Mouse (Mus musculus) cerebellum, adult 2 months (tissue): ENCODE data around the gene Plcb1. TPM values are rescaled to one million over a fixed set of nuclear protein-coding genes. Genes with fewer than 3 reads are reported as not detected.

Experiments
- DNase-seq, 2 experiments: peaks; one replicate each; pipeline ENCODE4 v3.0.0; 2021
- H3K27ac ChIP-seq: fragments of 200-500 bp; 2 replicates; pipeline ENCODE4 v1.5.1; 2012; ENCODE audit warnings: low read length, control low read depth, inconsistent platforms; ENCODE audit not compliant: insufficient read depth
- H3K27me3 ChIP-seq: fragments of 200-500 bp; 2 replicates; pipeline ENCODE4 v1.6.1; 2012; ENCODE audit warnings: inconsistent platforms, mild to moderate bottlenecking, low read length, moderate library complexity; ENCODE audit not compliant: control insufficient read depth, insufficient read depth
- H3K4me1 ChIP-seq: fragments of 200-500 bp; 2 replicates; pipeline ENCODE4 v1.6.1; 2011; ENCODE audit warnings: low read length; ENCODE audit not compliant: control insufficient read depth, insufficient read depth
- H3K4me3 ChIP-seq: fragments of 200-500 bp; replicated peaks from 2 replicates; pipeline ENCODE3; 2011; ENCODE audit warnings: mild to moderate bottlenecking, low read depth, low read length, control low read depth; ENCODE audit not compliant: insufficient read depth
- CTCF ChIP-seq: fragments of 200-500 bp; IDR thresholded peaks from 2 replicates; pipeline ENCODE4 v1.5.1; 2011; ENCODE audit warnings: low read depth, mild to moderate bottlenecking, control low read depth, low read length, moderate library complexity, borderline replicate concordance; ENCODE audit not compliant: insufficient read depth
- POLR2A ChIP-seq: fragments of 200-500 bp; IDR thresholded peaks from 2 replicates; pipeline ENCODE4 v1.6.1; 2011; ENCODE audit warnings: low read length, control low read depth, borderline replicate concordance; ENCODE audit not compliant: insufficient read depth
- WGBS: fragments of 180-500 bp; shearing (Covaris S2); methylation state at CpG from one replicate; pipeline ENCODE4 v1.1.7; 2018; 5-methylcytosine and 5-hydroxymethylcytosine counted together
- polyA plus RNA-seq: library from polyadenylated mRNA; depleted of rRNA; stranded (reverse); fragments of >200 nt; gene quantifications from 2 replicates; pipeline ENCODE4 v1.2.3, GENCODE M21; 2012

Gene Plcb1
- polyA plus RNA-seq, 1 experiment = 18.5 TPM

DNA sequence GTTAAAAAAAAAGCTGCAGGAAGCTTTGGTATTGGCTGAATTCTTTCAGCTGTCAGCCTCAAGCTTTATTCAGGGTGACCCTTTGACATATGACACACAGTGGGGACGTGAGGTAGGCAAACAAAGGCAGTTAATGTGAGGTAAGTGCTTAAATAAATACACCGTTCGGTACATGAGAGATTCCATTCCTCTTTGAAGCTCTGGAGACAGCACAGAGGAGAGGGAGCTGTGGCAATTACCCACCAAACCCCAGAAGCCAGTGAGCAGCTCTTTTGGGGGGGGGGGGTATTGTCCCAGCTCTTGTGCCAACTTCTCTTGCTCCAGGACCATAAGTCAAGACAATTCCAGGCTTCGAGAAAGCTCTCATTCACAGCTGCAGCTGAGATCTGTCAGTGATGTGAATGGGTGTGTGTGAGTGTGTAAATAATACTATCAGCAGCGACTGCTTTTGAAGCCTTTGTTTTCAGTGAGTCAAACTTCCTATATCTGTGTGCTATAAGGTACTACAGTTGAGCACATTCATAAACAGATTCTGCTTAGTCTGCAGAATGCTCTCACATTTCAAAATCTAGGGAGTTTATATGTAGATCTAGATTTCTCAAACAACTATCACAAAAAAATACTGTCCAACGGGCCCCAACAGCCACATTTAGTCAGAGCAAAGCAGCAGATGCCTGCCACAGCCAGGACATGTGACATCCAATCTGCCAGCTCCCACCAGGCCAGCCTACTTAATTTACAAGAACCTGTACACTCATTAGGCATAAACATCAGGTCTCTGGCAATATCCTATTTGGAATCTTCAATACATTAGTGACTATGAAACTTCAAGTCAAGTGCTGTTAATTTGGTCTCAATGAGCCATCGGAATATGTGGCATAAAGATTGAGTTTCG is 40.5 kb downstream of the Plcb1 start:
- Histone ChIP-seq H3K4me3 (no peak overlapping the region), H3K27me3 (no peaks in the 10 kb centered on the region), H3K4me1 (no peaks in the 10 kb centered on the region; the same call in 1 of the 2 replicates), H3K27ac (no peak overlapping the region)
- no peak for TF ChIP-seq CTCF
- DNase-seq = peak in 1 of 2 experiments; percentile 40
- 58% methylated on average over 8 of the region's 8 CpGs for WGBS

DNA sequence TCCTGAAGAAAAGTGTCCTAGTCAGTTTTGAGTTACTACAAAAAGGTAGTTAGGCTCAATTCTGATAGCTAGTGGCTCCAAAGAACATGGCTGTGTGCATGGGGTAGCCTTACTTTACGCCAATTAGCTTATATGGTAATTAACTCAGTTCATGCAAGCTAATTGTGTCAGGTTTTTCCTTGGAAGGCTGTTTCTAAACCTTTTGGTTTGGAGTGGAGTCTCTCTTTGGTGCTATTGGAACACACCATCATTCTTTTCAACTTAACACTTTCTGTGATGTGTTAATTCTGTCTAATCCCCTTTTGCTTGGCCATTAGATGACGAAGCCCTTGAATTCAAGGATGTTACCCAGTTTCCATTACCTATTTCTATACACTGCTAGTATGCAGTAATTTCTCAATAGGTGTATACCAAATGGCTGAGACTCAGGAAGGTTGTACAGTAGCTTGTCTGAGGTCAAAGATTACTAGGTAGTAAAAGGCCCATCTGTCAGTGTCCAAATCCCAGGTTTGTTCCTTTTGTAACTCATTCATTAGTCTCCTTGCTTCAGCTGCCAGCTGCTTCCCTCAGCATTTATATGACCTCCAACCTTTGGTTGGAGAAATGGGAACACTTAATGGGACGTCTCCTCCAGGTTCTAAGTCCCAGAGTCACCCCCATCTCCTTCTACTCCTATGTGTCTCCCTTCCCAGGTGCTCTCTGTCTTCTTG is 42.1 kb downstream of the Plcb1 start:
- TF ChIP-seq POLR2A = no peak
- TF ChIP-seq CTCF = no peak
- Histone ChIP-seq H3K27me3 (no peaks in the 10 kb centered on the region), H3K4me1 (no peaks in the 10 kb centered on the region; the same call in 1 of the 2 replicates), H3K4me3 (no peak overlapping the region), H3K27ac (no peak overlapping the region)
- DNase-seq = no peak
- 96% methylated on average over 3 of the region's 3 CpGs for WGBS

DNA sequence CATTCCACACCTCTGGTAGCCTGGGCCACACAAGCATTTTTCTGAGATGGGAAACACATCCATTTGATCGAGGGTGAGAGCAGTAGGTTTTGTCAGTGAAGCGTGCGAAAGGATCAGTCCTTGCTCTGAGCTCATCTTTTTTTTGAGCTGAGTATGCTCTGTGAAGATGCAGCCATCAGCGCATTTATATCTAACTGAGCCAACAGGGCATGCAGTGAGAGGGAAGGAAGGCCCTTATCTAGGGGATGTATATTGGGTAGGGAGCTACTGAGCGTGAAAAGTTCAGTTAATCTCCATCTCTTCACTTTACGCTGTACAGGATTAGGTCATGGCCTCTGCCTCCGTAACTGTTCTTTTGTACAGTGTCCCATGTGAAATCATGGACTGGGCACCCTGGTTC is 46.0 kb downstream of the Plcb1 start:
- TF ChIP-seq POLR2A (no peak), CTCF (no peak)
- no peak overlapping the region for H3K27ac ChIP-seq
- 94% methylated on average over 7 of the region's 7 CpGs for WGBS
- DNase-seq = no peak
- H3K27me3 ChIP-seq = no peaks in the 10 kb centered on the region
- H3K4me3 ChIP-seq = no peak overlapping the region
- no peaks in the 10 kb centered on the region; the same call in 1 of the 2 replicates for H3K4me1 ChIP-seq

DNA sequence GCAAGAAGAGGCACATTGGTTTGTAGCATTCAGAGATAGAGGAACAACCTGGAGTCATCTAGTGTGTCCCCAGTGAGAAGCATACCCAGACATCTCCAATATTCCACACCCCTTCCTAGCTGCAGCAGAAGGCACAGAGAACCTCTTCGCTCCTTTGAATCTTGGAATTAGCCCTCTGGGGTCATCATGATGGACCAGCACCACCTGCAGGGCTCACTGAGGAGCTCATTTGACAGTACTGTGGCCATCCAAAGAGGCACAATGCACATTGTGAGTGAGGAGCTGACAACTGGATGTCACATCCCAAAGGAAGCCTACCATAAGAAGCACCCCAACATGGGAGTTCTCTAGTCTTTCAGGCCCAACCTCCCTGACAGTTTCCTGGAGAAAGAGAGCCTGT is 50.2 kb downstream of the Plcb1 start:
- DNase-seq = no peak
- Histone ChIP-seq H3K4me1 (no peaks in the 10 kb centered on the region), H3K27me3 (no peaks in the 10 kb centered on the region), H3K4me3 (no peak overlapping the region), H3K27ac (no peak overlapping the region)
- WGBS = 63% methylated on average over 1 of the region's 1 CpGs
- TF ChIP-seq CTCF (no peak), POLR2A (no peak)

DNA sequence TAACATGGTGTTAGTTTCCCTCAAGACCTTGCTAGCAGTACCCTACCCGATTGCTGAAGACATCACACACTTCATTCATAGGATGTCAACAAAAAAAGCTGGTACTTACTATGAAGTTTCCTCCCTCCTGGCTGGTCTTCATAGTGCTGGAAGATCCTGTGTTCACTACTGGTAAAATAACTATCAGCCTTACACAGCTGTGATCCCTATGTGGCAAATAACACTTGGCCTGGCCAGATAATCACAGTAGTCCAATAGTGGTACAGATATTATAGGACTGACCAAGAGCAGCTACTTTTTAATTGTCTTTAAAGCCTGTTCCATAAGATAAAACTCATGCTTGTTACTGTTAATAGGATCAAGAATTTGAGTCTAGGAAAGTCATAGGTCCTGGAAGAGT is 52.3 kb downstream of the Plcb1 start:
- 94% methylated on average over 1 of the region's 1 CpGs for WGBS
- TF ChIP-seq CTCF = no peak
- TF ChIP-seq POLR2A = no peak
- no peaks in the 10 kb centered on the region for H3K4me1 ChIP-seq
- H3K27ac ChIP-seq = no peak overlapping the region
- no peaks in the 10 kb centered on the region for H3K27me3 ChIP-seq
- no peak overlapping the region for H3K4me3 ChIP-seq
- no peak for DNase-seq

DNA sequence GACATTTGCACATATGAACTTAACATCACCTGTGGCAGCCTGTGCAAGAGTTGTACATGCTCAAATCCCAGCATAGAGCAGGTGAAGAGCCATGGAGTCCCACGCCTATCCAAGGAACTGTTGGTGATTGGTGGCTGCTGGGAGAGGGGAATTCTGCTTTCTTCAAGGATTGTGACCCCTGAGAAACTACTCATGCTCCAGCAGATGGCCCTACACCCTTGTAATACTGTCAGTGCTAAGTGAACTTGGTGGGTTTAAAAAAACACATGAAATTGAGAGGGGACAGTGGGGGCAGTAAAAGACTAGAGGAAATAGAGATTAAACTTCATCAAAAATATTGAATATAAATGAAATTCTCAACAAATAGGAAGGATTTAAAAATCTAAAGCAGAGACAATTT is 53.0 kb downstream of the Plcb1 start:
- TF ChIP-seq POLR2A (no peak), CTCF (no peak)
- 93% methylated on average over 1 of the region's 1 CpGs for WGBS
- Histone ChIP-seq H3K4me3 (no peak overlapping the region), H3K27ac (no peak overlapping the region), H3K4me1 (no peaks in the 10 kb centered on the region), H3K27me3 (no peaks in the 10 kb centered on the region)
- no peak for DNase-seq

DNA sequence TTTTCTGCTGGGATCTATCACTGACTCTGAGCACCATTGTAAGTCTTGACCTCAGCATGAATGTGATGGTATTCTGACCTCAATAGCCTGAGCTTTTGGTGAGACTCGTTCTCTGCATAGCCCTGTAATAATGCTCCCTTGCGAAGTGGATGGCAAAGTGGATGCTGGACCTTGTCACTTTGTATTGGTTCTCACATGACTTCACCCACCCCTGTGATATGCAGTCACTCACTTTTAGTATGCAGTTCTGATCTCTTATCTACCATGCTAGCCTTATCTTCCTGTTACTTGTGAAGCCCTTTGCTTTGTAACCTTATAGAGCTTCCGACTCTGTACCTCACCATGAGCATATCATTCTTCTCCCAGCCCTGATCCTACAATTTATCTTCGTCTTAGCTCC is 57.0 kb downstream of the Plcb1 start:
- Histone ChIP-seq H3K4me1 (no peaks in the 10 kb centered on the region), H3K27me3 (no peaks in the 10 kb centered on the region), H3K4me3 (no peak overlapping the region), H3K27ac (no peak overlapping the region)
- TF ChIP-seq POLR2A = no peak
- no peak for TF ChIP-seq CTCF
- 82% methylated on average over 4 of the region's 4 CpGs for WGBS
- DNase-seq = no peak

DNA sequence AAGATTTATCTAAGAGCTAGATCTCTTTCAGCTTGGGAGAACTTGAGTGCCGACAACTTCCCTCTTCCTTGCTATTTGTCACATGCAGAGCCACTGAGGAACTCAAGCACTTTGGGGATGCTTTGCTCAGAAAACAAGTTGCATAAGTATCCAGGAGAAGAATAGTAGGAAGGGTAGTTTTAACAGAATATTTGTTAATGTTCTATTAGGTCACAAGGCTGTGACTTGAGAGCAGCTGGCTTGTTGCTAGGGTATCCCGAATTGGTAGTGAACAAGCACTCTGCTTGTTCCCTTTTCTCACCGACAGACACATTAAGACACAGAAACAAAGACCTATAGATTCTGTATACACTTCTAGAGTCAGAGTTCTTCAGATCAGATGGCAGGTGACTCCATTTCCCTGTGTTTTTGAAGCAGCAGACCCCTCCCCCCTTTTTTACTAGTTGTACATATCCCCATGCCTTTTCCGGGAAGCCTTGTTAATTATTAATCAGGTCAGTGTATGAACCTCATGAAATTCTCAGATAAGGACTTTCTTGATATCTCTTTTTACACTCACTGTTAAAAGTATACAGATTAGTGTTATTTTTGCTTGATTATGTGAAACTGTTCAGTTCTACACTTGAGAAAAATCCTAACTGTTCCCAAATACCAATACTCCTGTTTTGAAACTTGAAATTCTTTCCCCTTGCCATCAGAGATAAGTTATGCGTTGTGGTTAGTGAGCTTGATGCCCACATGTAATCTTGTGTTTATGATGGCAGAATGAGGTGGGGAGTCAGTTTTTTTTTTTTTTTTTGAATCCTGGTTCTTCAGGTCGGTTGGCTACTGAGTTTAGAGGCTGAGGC is 58.7 kb downstream of the Plcb1 start:
- 84% methylated on average over 6 of the region's 6 CpGs for WGBS
- H3K4me3 ChIP-seq = no peak overlapping the region
- TF ChIP-seq POLR2A (no peak), CTCF (no peak)
- H3K4me1 ChIP-seq = no peaks in the 10 kb centered on the region
- no peak for DNase-seq
- H3K27ac ChIP-seq = no peak overlapping the region
- H3K27me3 ChIP-seq = no peaks in the 10 kb centered on the region
